Mouse (Mus musculus): ENCODE results near the gene Abcc6. TPM values are rescaled to one million over a fixed set of nuclear protein-coding genes. Genes with fewer than 3 reads are reported as not detected.

The Abcc6 gene
- polyA plus RNA-seq, 1 experiment from 2014 or later = 0.56 TPM

DNA sequence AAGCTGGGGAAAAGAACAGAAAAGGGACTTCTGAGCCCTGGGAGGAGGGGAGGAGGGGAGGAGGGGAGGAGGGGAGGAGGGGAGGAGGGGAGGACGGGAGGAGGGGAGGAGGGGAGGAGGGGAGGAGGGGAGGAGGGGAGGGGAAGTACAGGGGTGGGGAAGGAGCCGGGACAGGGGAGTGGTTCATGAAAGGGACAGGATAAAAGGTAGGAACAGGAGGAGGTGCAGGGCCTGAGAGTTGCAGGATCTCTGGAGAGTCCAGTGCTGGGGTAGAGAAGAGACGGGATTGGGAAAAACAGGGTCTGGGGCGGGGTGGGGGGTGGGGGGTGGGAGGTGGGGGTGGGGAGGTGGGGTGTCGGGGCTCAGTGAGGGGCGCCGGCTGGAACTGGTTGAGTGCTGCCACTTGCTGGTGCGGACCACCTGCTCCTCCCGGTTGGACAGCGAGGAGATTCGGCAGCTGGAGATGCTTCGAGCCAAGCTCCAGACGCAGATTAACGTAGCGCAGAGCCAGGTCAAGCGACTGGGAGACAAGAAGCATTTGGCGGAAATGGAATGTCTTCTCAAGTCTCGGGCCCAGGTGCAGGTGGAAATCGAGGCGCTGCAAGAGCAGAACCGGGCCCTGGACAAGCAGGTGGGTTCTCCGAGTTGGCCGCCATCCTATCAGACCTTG is 101.3 kb downstream of the Abcc6 start:
- Histone ChIP-seq H3K9ac (replicated peaks) (no peak overlapping the region), H3K4me3 (replicated peaks) (no peak overlapping the region), H3K4me2 (peak overlapping the region; percentile 32), H3K27me3 (replicated peaks) (peaks cover 13% of the 10 kb centered on the region), H3K9me3 (replicated peaks) (no peaks in the 10 kb centered on the region), H3K4me1 (peaks cover 9% of the 10 kb centered on the region), H3K36me3 (no peaks in the 10 kb centered on the region), H3K27ac (replicated peaks) (no peak overlapping the region)
- 18% methylated on average over 17 of the region's 23 CpGs for WGBS
- no peak for ATAC-seq (ENCODE audit: low FRiP score)

DNA sequence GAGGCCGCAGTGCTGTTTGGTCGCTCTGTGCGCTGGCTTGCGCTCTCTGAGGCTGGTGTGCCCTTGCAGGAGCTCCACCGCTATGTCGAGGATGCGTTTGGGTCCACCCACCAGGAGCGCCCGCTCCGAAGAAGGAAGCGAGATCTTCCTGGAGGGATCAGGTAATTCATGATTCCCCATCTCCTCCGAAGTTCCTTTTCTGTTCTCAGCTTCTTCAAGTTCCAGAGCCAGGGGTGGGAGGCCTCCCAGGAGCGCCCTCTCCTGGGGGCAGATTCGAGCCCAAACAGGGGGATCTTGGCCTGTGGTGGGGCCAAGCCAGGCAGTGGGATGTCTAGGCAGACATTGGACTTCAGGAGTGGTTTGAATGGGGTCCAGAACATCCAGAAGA is 105.7 kb downstream of the Abcc6 start:
- Histone ChIP-seq H3K4me2 (peak overlapping the region; percentile 71), H3K9ac (replicated peaks) (peak overlapping the region; percentile 8; the same call in 1 of the 2 replicates), H3K36me3 (no peaks in the 10 kb centered on the region), H3K4me3 (replicated peaks) (peak overlapping the region; percentile 53), H3K27me3 (replicated peaks) (peaks cover 9% of the 10 kb centered on the region), H3K9me3 (replicated peaks) (no peaks in the 10 kb centered on the region), H3K27ac (replicated peaks) (peak overlapping the region; percentile 89), H3K4me1 (peaks cover 21% of the 10 kb centered on the region)
- no peak for ATAC-seq (ENCODE audit: low FRiP score)
- WGBS = 15% methylated on average over 14 of the region's 14 CpGs

GRCm38 (mm10) chr7:45923762-45924428 is 106.2 kb downstream of the Abcc6 start, which contains the start of gene Ccdc114:
Ccdc114 (plus strand) TSS chr7:45924072.
- H3K4me2 ChIP-seq = peak within 1 kb of the TSS; percentile 71
- 6% methylated on average over 24 of the region's 24 CpGs for WGBS
- ATAC-seq (ENCODE audit: low FRiP score) = peak; percentile 58

GRCm38 (mm10) chr7:45922928-45923761 is 107.0 kb downstream of the Abcc6 start:
- H3K9me3 ChIP-seq (replicated peaks) = no peaks in the 10 kb centered on the region
- ATAC-seq (ENCODE audit: low FRiP score) = peak; percentile 92
- peak overlapping the region; percentile 54 for H3K9ac ChIP-seq (replicated peaks)
- H3K36me3 ChIP-seq = no peaks in the 10 kb centered on the region
- peak overlapping the region; percentile 53 for H3K4me3 ChIP-seq (replicated peaks)
- peak overlapping the region; percentile 71 for H3K4me2 ChIP-seq
- H3K27ac ChIP-seq (replicated peaks) = peak overlapping the region; percentile 89
- peaks cover 21% of the 10 kb centered on the region for H3K4me1 ChIP-seq
- WGBS = under 1% methylated on average over 37 of the region's 37 CpGs
- H3K27me3 ChIP-seq (replicated peaks) = peaks cover 7% of the 10 kb centered on the region

More at GRCm38 (mm10) chr7:45923762-45924428, 106.2 kb downstream of the Abcc6 start, which contains the start of gene Ccdc114:
- Histone ChIP-seq H3K9ac (replicated peaks) (peak within 1 kb of the TSS; percentile 54), H3K4me3 (replicated peaks) (peak within 1 kb of the TSS; percentile 53), H3K27me3 (replicated peaks) (peaks cover 9% of the 10 kb centered on the region), H3K36me3 (no peaks in the 10 kb centered on the region), H3K27ac (replicated peaks) (peak within 1 kb of the TSS; percentile 89), H3K4me1 (peaks cover 21% of the 10 kb centered on the region), H3K9me3 (replicated peaks) (no peaks in the 10 kb centered on the region)

GRCm38 (mm10) chr7:45921950-45922600 is 108.0 kb downstream of the Abcc6 start:
- WGBS = 87% methylated on average over 12 of the region's 12 CpGs

DNA sequence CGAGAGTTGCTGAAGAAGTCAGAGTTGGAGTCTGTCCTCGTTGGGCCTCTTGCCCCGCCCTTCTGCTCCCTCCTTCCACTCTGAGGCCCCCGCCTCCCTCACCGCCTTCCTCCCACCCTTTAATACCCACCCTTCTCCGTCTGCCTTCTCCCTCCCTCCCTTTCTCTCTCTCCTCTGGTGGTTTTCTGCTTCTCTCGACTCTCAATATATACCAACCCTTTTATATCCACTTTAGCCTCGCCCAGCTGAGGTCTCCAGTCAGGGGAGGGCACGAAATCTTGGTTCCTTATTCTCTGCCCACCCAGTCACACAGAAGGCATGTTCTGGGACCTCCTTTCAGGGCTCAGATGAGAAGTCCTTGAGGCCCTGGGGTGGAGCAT is 108.9 kb downstream of the Abcc6 start, which contains the start of gene Emp3:
TSS of gene Emp3 (minus strand) at position 163 of the 380 bp plus-strand sequence.
- Histone ChIP-seq H3K27me3 (replicated peaks) (no peaks in the 10 kb centered on the region), H3K4me3 (replicated peaks) (peak within 1 kb of the TSS; percentile 29), H3K9me3 (replicated peaks) (no peaks in the 10 kb centered on the region), H3K4me2 (peak within 1 kb of the TSS; percentile 35), H3K36me3 (no peaks in the 10 kb centered on the region), H3K9ac (replicated peaks) (peak within 1 kb of the TSS; percentile 17; the same call in 1 of the 2 replicates), H3K4me1 (peaks cover 37% of the 10 kb centered on the region), H3K27ac (replicated peaks) (peak within 1 kb of the TSS; percentile 89)
- 51% methylated on average over 9 of the region's 9 CpGs for WGBS
- ATAC-seq (ENCODE audit: low FRiP score) = no peak

More at GRCm38 (mm10) chr7:45921950-45922600, 108.0 kb downstream of the Abcc6 start:
- Histone ChIP-seq H3K4me2 (peak overlapping the region; percentile 71), H3K27ac (replicated peaks) (peak overlapping the region; percentile 89), H3K9ac (replicated peaks) (no peak overlapping the region), H3K27me3 (replicated peaks) (no peaks in the 10 kb centered on the region), H3K36me3 (no peaks in the 10 kb centered on the region), H3K9me3 (replicated peaks) (no peaks in the 10 kb centered on the region), H3K4me3 (replicated peaks) (no peak overlapping the region), H3K4me1 (peaks cover 29% of the 10 kb centered on the region)
- ATAC-seq (ENCODE audit: low FRiP score) = no peak

- Histone ChIP-seq H3K27ac (replicated peaks) (peak overlapping the region; percentile 58), H3K4me3 (replicated peaks) (peak overlapping the region; percentile 29), H3K4me2 (peak overlapping the region; percentile 35), H3K4me1 (peaks cover 42% of the 10 kb centered on the region), H3K36me3 (no peaks in the 10 kb centered on the region), H3K27me3 (replicated peaks) (no peaks in the 10 kb centered on the region), H3K9me3 (replicated peaks) (no peaks in the 10 kb centered on the region), H3K9ac (replicated peaks) (peak overlapping the region; percentile 17; the same call in 1 of the 2 replicates)
- ATAC-seq (ENCODE audit: low FRiP score) = no peak
- 52% methylated on average over 9 of the region's 9 CpGs for WGBS
These were observed 109.4 kb downstream of the Abcc6 start for GRCm38 (mm10) chr7:45920583-45921241.

DNA sequence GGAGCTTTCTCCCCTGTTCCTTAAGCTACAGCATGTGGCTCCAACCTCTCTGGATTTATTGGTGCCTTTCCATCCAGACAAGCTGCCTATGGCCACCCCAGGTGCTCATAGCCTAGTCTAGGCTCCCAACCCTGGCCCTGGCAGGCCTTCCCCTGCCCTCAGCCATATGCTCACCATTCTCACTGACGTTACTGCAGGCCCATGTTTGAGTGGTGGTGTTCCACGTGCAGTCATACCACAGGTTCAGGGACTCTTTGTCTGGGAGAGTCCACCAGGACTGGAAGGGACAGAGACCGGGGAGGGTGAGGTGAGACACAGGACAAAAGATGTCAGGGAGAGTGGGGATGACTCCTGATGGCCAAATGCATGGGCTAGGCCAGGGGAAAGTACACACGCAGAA is 110.3 kb downstream of the Abcc6 start:
- 80% methylated on average over 4 of the region's 4 CpGs for WGBS
- no peak for ATAC-seq (ENCODE audit: low FRiP score)
- Histone ChIP-seq H3K4me3 (replicated peaks) (0 out of 2 replicates have a peak overlapping the region, but pooled peaks have one; percentile 29), H3K36me3 (no peaks in the 10 kb centered on the region), H3K9ac (replicated peaks) (0 out of 2 replicates have a peak overlapping the region, but pooled peaks have one; percentile 0), H3K27me3 (replicated peaks) (no peaks in the 10 kb centered on the region), H3K4me2 (peak overlapping the region; percentile 35), H3K4me1 (peaks cover 42% of the 10 kb centered on the region), H3K27ac (replicated peaks) (no peak overlapping the region), H3K9me3 (replicated peaks) (no peaks in the 10 kb centered on the region)

- Histone ChIP-seq H3K4me3 (replicated peaks) (no peak overlapping the region), H3K9ac (replicated peaks) (no peak overlapping the region), H3K9me3 (replicated peaks) (no peaks in the 10 kb centered on the region), H3K27ac (replicated peaks) (no peak overlapping the region), H3K4me2 (no peak overlapping the region), H3K27me3 (replicated peaks) (no peaks in the 10 kb centered on the region), H3K36me3 (no peaks in the 10 kb centered on the region), H3K4me1 (peaks cover 37% of the 10 kb centered on the region)
- WGBS = 72% methylated on average over 14 of the region's 14 CpGs
- ATAC-seq (ENCODE audit: low FRiP score) = no peak
These were observed 110.9 kb downstream of the Abcc6 start for GRCm38 (mm10) chr7:45919083-45919671.

DNA sequence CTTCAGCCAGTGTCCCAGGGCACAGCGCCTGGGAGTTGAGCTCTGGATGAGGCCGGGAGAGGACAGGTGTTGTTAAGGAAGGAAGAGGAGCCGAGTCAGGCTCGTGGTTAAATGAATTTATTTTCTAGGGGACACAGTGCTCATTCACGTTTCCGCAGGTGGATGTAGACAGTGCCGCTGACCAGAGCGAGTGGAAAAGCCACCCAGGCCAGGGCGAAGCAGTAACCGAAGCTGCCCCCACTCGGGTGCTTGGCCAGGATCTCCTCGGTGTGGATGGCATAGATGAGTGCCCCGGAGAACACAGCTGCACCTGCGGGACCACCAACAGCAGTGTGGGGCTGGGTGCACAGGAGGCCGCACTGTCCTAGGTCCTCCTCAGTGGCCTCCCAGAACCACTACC is 112.2 kb downstream of the Abcc6 start:
- Histone ChIP-seq H3K4me3 (replicated peaks) (no peak overlapping the region), H3K36me3 (no peaks in the 10 kb centered on the region), H3K27me3 (replicated peaks) (no peaks in the 10 kb centered on the region), H3K9me3 (replicated peaks) (no peaks in the 10 kb centered on the region), H3K27ac (replicated peaks) (peak overlapping the region; percentile 77; the same call in 1 of the 2 replicates), H3K4me2 (no peak overlapping the region), H3K4me1 (peaks cover 30% of the 10 kb centered on the region), H3K9ac (replicated peaks) (peak overlapping the region; percentile 33; the same call in 1 of the 2 replicates)
- no peak for ATAC-seq (ENCODE audit: low FRiP score)
- 86% methylated on average over 15 of the region's 15 CpGs for WGBS

Measured in neural tube, embryonic 15.5 days (tissue).